Mouse (Mus musculus) G1E (cell line): ENCODE results near the gene Ttll9. TPM values are rescaled to one million over a fixed set of nuclear protein-coding genes. Genes with fewer than 3 reads are reported as not detected.

Experiments
- ATAC-seq: 2 replicates; pipeline ENCODE4 v1.8.0; 2016; ENCODE audit warnings: mild to moderate bottlenecking; ENCODE audit not compliant: insufficient number of reproducible peaks, poor library complexity, low FRiP score, severe bottlenecking; ENCODE audit errors: extremely low read depth
- DNase-seq: peaks from one replicate; pipeline ENCODE4 v3.0.0; 2012; ENCODE audit warnings: low spot score
- H3K27me3 ChIP-seq: 2 replicates; pipeline ENCODE4 v1.6.1; 2012; ENCODE audit warnings: mild to moderate bottlenecking, low read length, inconsistent platforms; ENCODE audit not compliant: insufficient read depth
- H3K36me3 ChIP-seq: replicated peaks from 2 replicates; pipeline ENCODE3; 2012; ENCODE audit warnings: mild to moderate bottlenecking, inconsistent platforms
- H3K4me1 ChIP-seq: 2 replicates; pipeline ENCODE4 v1.6.1; 2012; ENCODE audit warnings: low read depth, low read length, inconsistent platforms, mixed read lengths; ENCODE audit not compliant: insufficient read depth
- H3K4me3 ChIP-seq: 2 replicates; pipeline ENCODE4 v1.5.1; 2012; ENCODE audit warnings: low read depth, mild to moderate bottlenecking, inconsistent platforms, low read length, moderate library complexity, mixed read lengths
- H3K9me3 ChIP-seq: replicated peaks from 2 replicates; pipeline ENCODE4 v1.6.1; 2012; ENCODE audit warnings: inconsistent platforms
- CTCF ChIP-seq: IDR thresholded peaks from 2 replicates; pipeline ENCODE4 v1.5.1; 2012; ENCODE audit warnings: low read depth, low read length, inconsistent platforms, mixed read lengths
- GATA1 ChIP-seq: IDR thresholded peaks from 2 replicates; pipeline ENCODE4 v1.6.1; 2012; ENCODE audit warnings: borderline replicate concordance, low read length, inconsistent platforms, mixed read lengths
- GATA2 ChIP-seq: IDR thresholded peaks from 2 replicates; pipeline ENCODE4 v1.6.1; 2012; ENCODE audit warnings: low read depth, low read length, inconsistent platforms, borderline replicate concordance
- POLR2AphosphoS5 ChIP-seq: IDR thresholded peaks from 2 replicates; pipeline ENCODE4 v1.6.1; 2012; ENCODE audit warnings: low read depth, low read length, inconsistent platforms; ENCODE audit not compliant: insufficient replicate concordance
- TAL1 ChIP-seq: conservative IDR thresholded peaks from 2 replicates; pipeline ENCODE4 v1.6.1; 2012; ENCODE audit warnings: low read depth, low read length, inconsistent platforms, mixed read lengths
- polyA plus RNA-seq: library from polyadenylated mRNA; stranded (reverse); fragments of >175 nt; gene quantifications from 2 replicates; pipeline ENCODE4 v1.2.3, GENCODE M21; 2012
- total RNA-seq, 2 experiments: library from RNA; stranded (forward) in 1 of 2; stranded (reverse) in 1 of 2; fragments of 200-1000 nt in 1 of 2; fragments of >200 nt in 1 of 2; fragmentation: Nextera tagmentation in 1 of 2; gene quantifications; 2 replicates each; pipeline ENCODE4 v1.2.3; 2014 to 2017

The Ttll9 gene
- total and polyA plus RNA-seq, 3 experiments = not detected

DNA sequence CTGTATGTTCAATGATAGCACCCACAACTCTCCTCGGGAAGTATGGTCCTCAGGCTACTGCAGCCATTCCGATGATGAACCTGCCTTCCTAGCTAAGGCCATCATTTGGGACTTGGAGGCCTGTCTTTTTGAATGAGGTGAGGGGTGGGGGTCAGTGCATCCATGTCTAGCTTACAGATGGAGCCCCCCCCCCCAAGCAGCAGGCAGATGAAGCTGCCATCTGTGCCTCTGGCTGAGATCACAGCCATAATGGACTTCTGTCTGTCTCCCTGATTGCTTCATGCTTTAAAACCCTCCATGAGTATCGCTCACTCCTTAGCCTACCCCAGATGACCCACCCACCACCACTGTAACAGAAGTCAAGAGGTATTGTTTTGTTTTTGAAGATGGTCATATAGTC, 57.1 kb downstream of the Ttll9 start:
- Histone ChIP-seq H3K36me3 (no peaks in the 10 kb centered on the region), H3K27me3 (peaks cover 33% of the 10 kb centered on the region), H3K4me3 (no peak overlapping the region), H3K4me1 (peaks cover 9% of the 10 kb centered on the region), H3K9me3 (no peaks in the 10 kb centered on the region)
- ATAC-seq = no peak
- no peak for DNase-seq
- TF ChIP-seq CTCF (no peak), GATA2 (no peak), TAL1 (no peak), POLR2AphosphoS5 (no peak), GATA1 (no peak)

DNA sequence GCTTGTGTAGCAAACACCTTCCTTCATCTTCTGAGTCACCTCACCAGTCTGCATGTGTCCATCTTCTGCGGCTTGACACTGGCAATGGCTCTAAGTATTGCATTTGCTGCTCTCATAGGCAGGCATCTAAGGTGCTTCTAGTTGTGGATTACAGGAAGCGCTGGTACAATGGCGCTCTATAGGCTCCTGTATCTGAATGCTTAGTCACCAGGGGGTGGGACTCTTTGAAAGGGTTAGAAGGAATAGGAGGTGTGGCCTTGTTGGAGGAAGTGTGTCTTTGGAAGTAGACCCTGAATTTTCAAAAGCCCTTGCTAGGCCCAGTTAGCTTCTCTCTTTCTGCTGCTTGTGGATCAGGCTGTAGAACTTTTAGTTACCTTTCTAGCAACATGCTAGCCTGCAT, 58.9 kb downstream of the Ttll9 start:
- Histone ChIP-seq H3K27me3 (peaks cover 33% of the 10 kb centered on the region), H3K9me3 (no peaks in the 10 kb centered on the region), H3K36me3 (no peaks in the 10 kb centered on the region), H3K4me1 (peaks cover 7% of the 10 kb centered on the region), H3K4me3 (no peak overlapping the region)
- no peak for TF ChIP-seq GATA2
- TF ChIP-seq POLR2AphosphoS5 = no peak
- no peak for TF ChIP-seq GATA1
- TF ChIP-seq TAL1 = no peak
- TF ChIP-seq CTCF = no peak
- DNase-seq (no peak), ATAC-seq (peak; percentile 22; the same call in 1 of the 2 replicates)

DNA sequence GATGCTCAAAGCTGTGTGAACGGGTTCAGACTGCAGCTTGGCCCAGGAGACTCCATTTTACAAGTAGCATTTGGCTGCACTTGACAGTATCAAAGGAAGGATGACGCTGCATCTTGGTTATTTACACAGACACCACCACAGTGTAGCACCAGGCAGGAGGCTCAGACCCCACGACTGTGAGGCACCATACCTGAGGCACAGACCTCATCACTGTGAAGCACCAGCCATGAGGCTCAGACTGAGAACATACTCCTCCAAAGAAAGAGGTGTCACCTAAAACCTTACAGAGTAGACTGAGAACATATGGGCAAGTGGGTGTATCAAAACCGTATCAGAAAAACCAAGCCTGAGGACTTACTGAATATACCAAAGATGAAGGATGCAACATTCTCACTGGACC, 60.6 kb downstream of the Ttll9 start:
- Histone ChIP-seq H3K4me3 (no peak overlapping the region), H3K9me3 (no peaks in the 10 kb centered on the region), H3K27me3 (peaks cover 28% of the 10 kb centered on the region), H3K4me1 (peaks cover 7% of the 10 kb centered on the region), H3K36me3 (no peaks in the 10 kb centered on the region)
- DNase-seq = no peak
- ATAC-seq = no peak
- TF ChIP-seq CTCF = no peak
- no peak for TF ChIP-seq TAL1
- no peak for TF ChIP-seq GATA2
- TF ChIP-seq POLR2AphosphoS5 = no peak
- TF ChIP-seq GATA1 = no peak

DNA sequence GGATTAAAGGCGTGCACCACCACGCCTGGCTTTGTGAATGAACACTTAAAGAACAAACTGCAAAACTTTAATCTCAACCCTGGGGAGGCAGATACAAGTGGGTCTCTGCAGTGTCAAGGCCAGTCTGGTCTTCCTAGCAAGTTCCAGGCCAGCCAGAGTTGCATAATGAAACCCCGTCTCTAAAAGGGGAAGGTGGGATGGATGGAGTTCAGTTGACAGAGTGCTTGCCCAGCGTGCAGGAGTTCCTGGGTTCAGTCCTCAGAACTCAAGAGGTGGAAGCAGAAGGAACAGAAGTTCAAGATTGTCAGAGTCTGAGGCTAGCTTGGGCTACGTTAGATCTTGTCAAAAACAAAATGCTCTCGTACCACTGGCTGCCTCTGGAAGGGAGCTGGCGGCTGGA, 63.8 kb downstream of the Ttll9 start:
- ATAC-seq (no peak), DNase-seq (no peak)
- no peaks in the 10 kb centered on the region for H3K9me3 ChIP-seq
- H3K36me3 ChIP-seq = no peaks in the 10 kb centered on the region
- peaks cover 6% of the 10 kb centered on the region; the same call in 1 of the 2 replicates for H3K4me1 ChIP-seq
- H3K4me3 ChIP-seq = no peak overlapping the region
- H3K27me3 ChIP-seq = peaks cover 12% of the 10 kb centered on the region
- TF ChIP-seq TAL1 = no peak
- no peak for TF ChIP-seq GATA2
- TF ChIP-seq GATA1 = no peak
- no peak for TF ChIP-seq CTCF
- TF ChIP-seq POLR2AphosphoS5 = no peak

DNA sequence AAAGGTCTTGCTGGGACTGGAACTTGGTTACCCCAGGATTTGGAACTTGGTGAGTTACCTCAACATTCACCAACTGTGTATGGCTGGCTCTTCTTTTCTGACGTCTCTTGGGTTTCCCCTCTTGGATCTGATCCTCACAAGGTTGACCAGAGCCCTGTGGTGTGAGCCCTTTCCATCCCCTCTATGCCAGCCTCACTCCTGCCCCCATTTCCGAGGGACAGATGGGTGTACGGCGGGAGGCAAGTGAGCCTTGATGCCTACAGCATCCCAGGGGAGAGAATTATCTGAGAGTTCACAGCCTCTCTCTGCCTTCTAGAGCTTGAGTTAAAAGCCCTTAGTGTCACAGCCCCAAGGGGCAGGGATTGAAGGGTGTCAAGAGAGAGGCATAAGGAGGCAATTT, 65.2 kb downstream of the Ttll9 start:
- no peak overlapping the region for H3K4me3 ChIP-seq
- no peak for DNase-seq
- no peaks in the 10 kb centered on the region for H3K4me1 ChIP-seq
- H3K9me3 ChIP-seq = 0 out of 2 replicates have a peak, but pooled peaks cover 2% of the 10 kb centered on the region
- ATAC-seq = no peak
- H3K27me3 ChIP-seq = peaks cover 12% of the 10 kb centered on the region
- TF ChIP-seq CTCF = no peak
- TF ChIP-seq POLR2AphosphoS5 = no peak
- TF ChIP-seq GATA2 = no peak
- TF ChIP-seq GATA1 = no peak
- TF ChIP-seq TAL1 = no peak
- H3K36me3 ChIP-seq = no peaks in the 10 kb centered on the region

DNA sequence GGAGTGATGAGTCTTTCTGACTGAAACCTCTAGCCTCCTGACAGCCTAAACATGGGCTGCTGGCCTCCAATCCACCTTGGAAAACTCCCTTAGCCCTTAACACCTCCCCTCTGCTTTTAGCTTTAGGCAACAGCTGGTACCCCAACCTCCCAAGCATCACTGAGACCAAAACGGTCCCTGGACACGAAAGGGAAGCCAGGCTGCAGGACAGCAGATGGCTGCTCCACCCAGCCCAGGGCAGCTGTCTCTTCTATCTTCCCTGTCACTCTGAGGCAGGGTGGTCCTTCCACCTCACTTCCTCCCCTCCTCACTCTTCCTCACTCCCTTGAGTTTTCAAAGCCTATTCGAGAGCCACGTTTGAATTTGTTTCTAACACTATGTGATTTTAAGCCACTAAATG, 68.1 kb downstream of the Ttll9 start:
- 0 out of 2 replicates have a peak, but pooled peaks cover 2% of the 10 kb centered on the region for H3K9me3 ChIP-seq
- TF ChIP-seq GATA1 (no peak), TAL1 (no peak), GATA2 (no peak), POLR2AphosphoS5 (no peak), CTCF (no peak)
- DNase-seq (no peak), ATAC-seq (no peak)
- no peaks in the 10 kb centered on the region for H3K4me1 ChIP-seq
- no peaks in the 10 kb centered on the region for H3K36me3 ChIP-seq
- H3K4me3 ChIP-seq = no peak overlapping the region
- H3K27me3 ChIP-seq = peaks cover 8% of the 10 kb centered on the region
